Mouse (Mus musculus) embryo, embryonic 10 days (tissue): Measurements from ENCODE around the gene Ssr4.
A peak's percentile ranks its signal among the peaks of the same experiment; 100 is the strongest.
"Not testable (repeated sequence)": the region's sequence is repeated elsewhere in the genome, so short reads cannot be mapped to it uniquely, and the experiment has no call there.

ENCODE experiments used
- DNase-seq: peaks from one replicate; pipeline ENCODE4 v3.0.0-alpha.2; 2015; ENCODE audit warnings: low spot score

Gene Ssr4

GRCm38 (mm10) chrX:73786364-73787224 lies at the start of gene Ssr4, which contains the start of gene Idh3g:
TSS of gene Ssr4 (plus strand) at chrX:73787028.
TSS of gene Idh3g (minus strand) at chrX:73786897.
- DNase-seq, result peak; percentile 97

DNA sequence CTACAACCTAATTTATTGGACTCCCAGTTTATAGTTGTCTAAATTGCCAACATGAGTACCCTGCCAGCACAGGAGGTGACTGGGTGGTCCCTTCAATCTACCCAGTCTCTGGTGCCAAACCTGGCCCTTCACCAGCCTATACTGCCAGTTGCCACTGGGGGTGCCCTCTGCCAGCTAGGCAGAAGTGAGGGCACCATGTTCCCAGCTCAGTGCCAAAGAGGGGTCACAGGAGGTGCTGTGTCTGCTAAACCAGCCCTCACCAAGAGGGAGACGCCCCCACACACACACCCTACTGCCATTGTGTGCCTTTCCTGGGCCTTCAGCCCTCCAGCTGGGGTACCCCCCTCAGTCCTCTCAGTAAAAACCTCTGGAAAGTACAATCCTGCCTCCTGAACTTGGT lies 48.7 kb upstream of the Ssr4 start:
- DNase-seq, result no peak

GRCm38 (mm10) chrX:73739151-73739550 lies 47.7 kb upstream of the Ssr4 start:
- no peak for DNase-seq

- not testable (repeated sequence) for DNase-seq
Measured at GRCm38 (mm10) chrX:73739841-73740240, 47.0 kb upstream of the Ssr4 start.

DNA sequence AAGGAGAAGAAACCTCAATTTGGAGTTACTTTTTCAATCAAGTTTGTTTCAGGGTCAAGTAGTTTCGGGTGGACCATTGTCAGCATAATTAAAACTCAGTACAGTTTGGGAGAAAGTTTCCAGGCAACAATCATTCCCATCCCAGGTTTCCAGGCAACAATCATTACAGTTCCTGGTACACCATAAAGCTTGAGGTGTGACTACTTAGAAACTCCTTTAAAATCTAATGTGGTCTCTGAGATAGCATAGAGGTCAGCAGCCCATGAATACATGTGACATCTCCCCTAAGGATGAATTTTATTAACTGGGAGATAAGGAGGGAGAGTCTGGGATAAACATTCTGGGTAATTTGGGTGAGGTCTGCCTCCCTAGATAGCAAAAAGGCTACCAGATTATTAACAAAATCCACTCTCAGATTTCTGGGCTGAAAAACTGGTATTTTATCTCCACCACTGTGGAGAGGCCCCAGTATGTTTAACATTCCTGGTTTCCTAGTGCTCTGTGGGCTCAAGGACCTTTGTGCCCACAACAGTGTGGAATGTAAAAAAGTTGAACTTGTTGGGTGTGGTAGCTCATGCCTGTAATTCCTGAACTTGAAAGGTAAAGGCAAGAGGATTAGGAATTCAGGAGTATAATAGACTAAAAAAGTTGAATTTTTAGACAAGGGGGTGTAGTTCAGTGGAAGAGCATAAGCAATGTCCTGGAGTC lies 41.9 kb upstream of the Ssr4 start:
- DNase-seq, result no peak

DNA sequence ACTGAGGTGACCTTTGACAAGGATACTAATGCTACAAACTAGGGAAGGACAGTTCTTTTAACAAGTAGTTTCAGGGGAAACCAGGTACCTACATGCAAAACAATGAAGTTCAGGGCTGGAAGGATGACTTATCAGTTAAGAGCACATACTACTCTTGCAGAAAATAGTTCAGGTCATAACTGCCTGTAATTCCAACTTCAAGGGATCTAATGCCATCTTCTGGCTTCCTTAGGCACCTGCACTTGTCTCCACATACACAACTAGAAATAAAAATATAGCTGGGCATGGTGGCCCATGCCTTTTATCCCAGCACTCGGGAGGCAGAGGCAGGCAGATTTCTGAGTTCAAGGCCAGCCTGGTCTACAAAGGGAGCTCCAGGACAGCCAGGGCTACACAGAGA lies 37.9 kb upstream of the Ssr4 start:
- DNase-seq, result no peak

DNA sequence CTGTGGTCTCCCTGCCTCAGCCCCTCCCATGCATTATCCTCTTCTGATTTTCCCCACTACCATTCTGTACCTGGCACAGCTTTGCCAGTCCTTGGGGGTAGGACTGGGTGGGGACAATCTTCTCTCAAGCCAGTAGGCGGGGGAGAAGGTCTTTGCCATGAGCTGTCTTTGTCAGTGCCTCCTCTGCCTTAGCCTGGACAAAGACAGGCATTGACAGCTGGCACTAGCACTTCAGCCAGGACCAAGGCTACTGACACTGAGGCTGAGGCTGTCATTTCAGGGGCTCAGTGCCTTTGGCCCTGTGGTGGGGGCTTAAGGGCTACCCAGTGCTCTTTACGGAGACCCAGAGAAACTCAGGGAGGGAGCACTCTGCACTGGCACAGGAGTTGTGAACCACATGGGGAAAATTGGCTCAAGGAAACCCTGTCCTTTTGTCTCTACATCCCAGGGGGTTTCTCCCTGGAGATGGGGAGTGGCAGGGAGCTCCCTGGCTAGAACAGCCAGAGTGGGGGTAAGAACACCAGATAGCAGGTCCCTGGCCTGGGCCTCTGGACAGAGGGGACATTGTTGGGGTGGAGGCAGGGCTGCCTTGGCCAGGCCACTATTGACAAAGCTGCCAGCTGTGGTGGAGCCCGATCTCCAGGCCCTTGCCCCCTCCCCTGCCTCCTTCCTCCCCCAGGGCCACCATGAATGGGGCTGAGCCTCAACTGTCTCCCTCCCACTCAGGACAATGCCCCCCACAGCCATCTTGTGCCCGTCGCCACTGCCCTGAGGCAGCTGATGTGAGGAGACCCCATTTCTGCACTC lies 30.3 kb upstream of the Ssr4 start, which contains the start of gene Plxnb3:
TSS of gene Plxnb3 (plus strand) at position 757 of the 807 bp plus-strand sequence.
- no peak for DNase-seq

- no peak for DNase-seq
Measured at GRCm38 (mm10) chrX:73758611-73759290, 28.1 kb upstream of the Ssr4 start.

GRCm38 (mm10) chrX:73765311-73765710 lies 21.5 kb upstream of the Ssr4 start:
- DNase-seq, result no peak

- peak; percentile 39 for DNase-seq
Measured at GRCm38 (mm10) chrX:73767267-73767666, 19.6 kb upstream of the Ssr4 start.

DNA sequence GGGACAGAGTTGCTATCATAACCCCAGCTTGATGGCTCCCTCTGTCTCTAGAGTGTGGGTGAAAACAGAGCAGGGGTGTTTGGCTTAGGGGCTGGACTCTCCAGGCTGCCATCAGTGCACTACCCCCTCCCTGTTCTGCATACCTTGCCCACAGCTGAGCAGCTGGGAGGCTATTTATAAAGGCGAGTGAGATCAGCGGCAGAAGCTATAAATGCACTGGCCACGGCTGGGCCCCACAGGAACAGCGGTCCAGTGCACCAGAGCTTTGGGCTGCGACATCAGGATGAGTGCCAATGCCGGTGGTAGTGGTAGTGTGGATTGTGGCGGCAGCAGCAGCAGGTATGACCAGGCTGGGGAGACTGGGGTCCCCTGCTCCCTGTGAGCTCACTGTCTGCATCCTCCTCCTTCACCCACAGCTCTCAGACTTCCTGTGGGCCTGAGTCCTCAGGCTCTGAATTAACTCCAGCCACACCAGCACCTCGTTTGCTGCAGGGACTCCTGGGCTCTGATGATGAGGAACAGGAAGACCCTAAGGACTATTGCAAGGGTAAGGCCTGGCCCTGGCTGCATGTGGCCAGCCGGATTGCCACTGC lies 12.6 kb upstream of the Ssr4 start, which contains the start of gene Srpk3:
TSS of gene Srpk3 (plus strand) at position 238 of the 593 bp plus-strand sequence.
- DNase-seq, result no peak

DNA sequence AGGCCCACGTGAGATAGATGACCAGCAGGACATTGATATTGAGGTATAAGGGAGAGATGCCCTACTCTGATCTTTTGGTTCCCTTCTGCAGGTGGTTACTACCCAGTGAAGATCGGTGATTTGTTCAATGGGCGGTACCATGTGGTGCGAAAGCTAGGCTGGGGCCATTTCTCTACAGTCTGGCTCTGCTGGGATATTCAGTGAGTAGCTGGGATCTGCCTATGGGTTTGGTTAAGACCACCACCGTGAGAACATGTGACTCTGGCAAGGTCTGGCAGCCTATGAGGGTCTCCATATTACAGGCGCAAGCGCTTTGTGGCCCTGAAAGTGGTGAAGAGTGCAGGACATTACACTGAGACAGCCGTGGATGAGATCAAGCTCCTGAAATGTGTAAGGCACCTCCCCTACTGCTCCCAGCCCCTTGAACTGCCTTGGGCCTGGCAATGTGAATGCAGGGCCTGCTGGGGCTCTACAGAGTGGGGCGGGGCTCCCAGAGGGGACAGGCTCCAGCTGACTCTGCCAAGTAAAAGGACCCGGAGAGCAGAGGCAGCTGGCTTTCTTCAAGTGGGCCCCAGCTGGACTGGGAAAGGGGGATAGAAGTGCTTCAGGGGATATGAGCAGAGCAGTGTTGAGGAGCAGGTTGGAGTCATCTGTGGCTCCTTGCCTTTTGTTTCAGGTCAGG lies 11.9 kb upstream of the Ssr4 start:
- DNase-seq, result no peak

DNA sequence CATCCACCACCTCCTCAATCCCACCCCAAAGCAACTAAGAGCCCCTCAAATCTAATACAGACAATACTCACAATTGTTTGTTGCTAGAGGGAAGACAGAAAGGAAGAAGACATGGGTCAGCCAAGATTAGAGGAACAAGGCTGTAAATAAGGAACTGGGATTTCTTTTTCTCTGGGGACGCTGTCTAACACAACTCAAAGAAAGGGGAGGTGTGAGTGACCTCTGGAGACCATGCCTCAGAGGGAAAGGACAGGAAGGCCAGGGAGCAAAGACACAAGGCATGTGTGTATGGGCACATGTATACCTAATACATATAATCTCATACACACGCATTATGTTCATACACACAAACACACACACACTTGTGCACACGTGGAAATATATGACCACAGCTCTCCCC lies 4.6 kb upstream of the Ssr4 start:
- no peak for DNase-seq

- DNase-seq, result no peak
Measured at GRCm38 (mm10) chrX:73785666-73786065, 1.2 kb upstream of the Ssr4 start.

GRCm38 (mm10) chrX:73787225-73787558 lies 364 bp downstream of the Ssr4 start:
- DNase-seq, result no peak

GRCm38 (mm10) chrX:73788501-73788900 lies 1.7 kb downstream of the Ssr4 start:
- no peak for DNase-seq

- no peak for DNase-seq
Measured at GRCm38 (mm10) chrX:73793039-73793438, 6.2 kb downstream of the Ssr4 start.

- no peak for DNase-seq
Measured at GRCm38 (mm10) chrX:73793505-73793904, 6.7 kb downstream of the Ssr4 start.

GRCm38 (mm10) chrX:73797511-73797910 lies 10.7 kb downstream of the Ssr4 start:
- no peak for DNase-seq

GRCm38 (mm10) chrX:73798502-73798901 lies 11.7 kb downstream of the Ssr4 start:
- peak; percentile 72 for DNase-seq

GRCm38 (mm10) chrX:73805814-73806213 lies 19.0 kb downstream of the Ssr4 start:
- DNase-seq, result peak; percentile 44
